Mouse (Mus musculus): ENCODE results near the gene Tek. TPM values are rescaled to one million over a fixed set of nuclear protein-coding genes. Genes with fewer than 3 reads are reported as not detected.

The Tek gene
- polyA plus RNA-seq, 1 experiment from 2014 or later, result 6.0 TPM

DNA sequence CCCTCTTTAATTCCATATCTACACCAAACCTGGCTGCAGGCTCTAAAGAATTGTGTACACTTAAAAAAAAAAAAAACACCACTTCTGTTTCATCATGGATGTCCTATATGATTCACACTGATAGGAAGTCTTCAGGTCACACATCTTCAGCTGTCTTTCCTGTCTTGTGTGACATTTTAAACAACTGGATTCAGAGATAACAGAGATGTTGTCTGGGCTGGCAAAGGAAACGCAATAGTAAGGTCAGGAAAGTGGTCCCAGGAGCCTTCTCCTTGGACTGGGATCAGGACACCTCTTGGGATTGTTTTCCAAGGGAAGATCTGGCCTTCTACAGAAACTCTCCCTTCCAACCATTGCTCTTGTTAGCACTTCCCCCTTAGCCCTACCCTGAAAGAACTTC lies 2.7 kb downstream of the Tek start:
- WGBS, result 95% methylated on average over 1 of the region's 1 CpGs
- H3K36me3 ChIP-seq (replicated peaks), result no peaks in the 10 kb centered on the region
- H3K4me1 ChIP-seq, result no peaks in the 10 kb centered on the region
- H3K4me2 ChIP-seq, result no peak overlapping the region
- H3K9me3 ChIP-seq, result no peaks in the 10 kb centered on the region
- no peaks in the 10 kb centered on the region for H3K27me3 ChIP-seq
- no peak overlapping the region for H3K4me3 ChIP-seq (replicated peaks)
- no peak for ATAC-seq (ENCODE audit: low FRiP score)
- H3K9ac ChIP-seq, result no peak overlapping the region
- H3K27ac ChIP-seq, result no peak overlapping the region

GRCm38 (mm10) chr4:94745749-94746148 lies 6.7 kb downstream of the Tek start:
- Histone ChIP-seq H3K4me3 (replicated peaks) (no peak overlapping the region), H3K27me3 (no peaks in the 10 kb centered on the region), H3K9me3 (no peaks in the 10 kb centered on the region), H3K4me1 (0 out of 2 replicates have a peak, but pooled peaks cover 2% of the 10 kb centered on the region), H3K36me3 (replicated peaks) (no peaks in the 10 kb centered on the region), H3K4me2 (no peak overlapping the region), H3K27ac (no peak overlapping the region), H3K9ac (no peak overlapping the region)
- no peak for ATAC-seq (ENCODE audit: low FRiP score)
- 83% methylated on average over 3 of the region's 3 CpGs for WGBS

- ATAC-seq (ENCODE audit: low FRiP score), result no peak
- Histone ChIP-seq H3K4me3 (replicated peaks) (no peak overlapping the region), H3K4me1 (0 out of 2 replicates have a peak, but pooled peaks cover 2% of the 10 kb centered on the region), H3K27ac (no peak overlapping the region), H3K9me3 (no peaks in the 10 kb centered on the region), H3K4me2 (no peak overlapping the region), H3K27me3 (no peaks in the 10 kb centered on the region), H3K9ac (no peak overlapping the region), H3K36me3 (replicated peaks) (no peaks in the 10 kb centered on the region)
- WGBS, result 58% methylated on average over 7 of the region's 7 CpGs
Observed at GRCm38 (mm10) chr4:94746387-94746811, 7.3 kb downstream of the Tek start.

DNA sequence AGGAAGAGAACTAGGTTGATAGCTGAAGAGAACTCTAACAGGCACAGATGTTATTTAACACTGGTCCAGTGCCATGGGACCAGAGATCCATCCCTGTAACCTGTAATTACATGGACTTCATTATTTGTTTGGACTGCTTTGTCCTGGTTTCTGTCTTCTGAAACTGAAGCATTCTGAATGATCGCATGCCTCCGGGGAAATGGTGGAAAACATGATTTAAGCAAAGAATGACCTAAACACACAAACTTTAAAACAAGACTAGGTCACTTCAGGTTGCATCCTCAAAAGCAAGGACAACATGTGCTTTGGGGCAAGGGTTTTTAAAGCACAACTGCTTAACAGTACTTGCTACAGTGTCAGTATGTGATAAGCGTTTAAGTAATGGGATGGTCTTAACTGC lies 8.2 kb downstream of the Tek start:
- H3K4me2 ChIP-seq, result no peak overlapping the region
- H3K9me3 ChIP-seq, result no peaks in the 10 kb centered on the region
- H3K4me1 ChIP-seq, result peaks cover 4% of the 10 kb centered on the region
- no peak overlapping the region for H3K9ac ChIP-seq
- H3K36me3 ChIP-seq (replicated peaks), result no peaks in the 10 kb centered on the region
- no peak for ATAC-seq (ENCODE audit: low FRiP score)
- no peak overlapping the region for H3K4me3 ChIP-seq (replicated peaks)
- no peak overlapping the region for H3K27ac ChIP-seq
- 98% methylated on average over 3 of the region's 3 CpGs for WGBS
- no peaks in the 10 kb centered on the region for H3K27me3 ChIP-seq

DNA sequence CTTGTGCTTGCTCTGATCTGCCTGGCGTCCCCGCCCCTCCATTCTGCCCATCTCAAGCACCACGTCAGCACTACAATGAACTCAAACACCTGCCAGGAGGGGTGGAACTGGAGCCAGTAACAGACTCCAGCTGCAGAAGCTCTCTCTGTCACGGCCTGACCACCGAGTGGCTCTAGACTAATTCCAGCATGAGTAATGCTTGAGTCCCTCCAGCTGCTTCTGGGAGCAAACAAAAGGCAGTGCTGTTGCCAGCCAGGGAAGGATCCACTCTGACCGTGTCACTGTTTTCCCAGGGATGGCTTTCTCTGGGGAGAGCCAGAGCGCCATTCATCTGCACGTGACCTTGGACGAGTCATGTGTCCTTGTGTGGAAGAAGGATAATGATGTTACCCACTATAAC lies 13.4 kb downstream of the Tek start:
- Histone ChIP-seq H3K9me3 (no peaks in the 10 kb centered on the region), H3K36me3 (replicated peaks) (no peaks in the 10 kb centered on the region), H3K27ac (peak overlapping the region; percentile 59; the same call in 1 of the 2 replicates), H3K4me1 (peaks cover 7% of the 10 kb centered on the region), H3K4me3 (replicated peaks) (no peak overlapping the region), H3K9ac (no peak overlapping the region), H3K27me3 (no peaks in the 10 kb centered on the region), H3K4me2 (no peak overlapping the region)
- WGBS, result 25% methylated on average over 9 of the region's 9 CpGs
- ATAC-seq (ENCODE audit: low FRiP score), result peak; percentile 83

DNA sequence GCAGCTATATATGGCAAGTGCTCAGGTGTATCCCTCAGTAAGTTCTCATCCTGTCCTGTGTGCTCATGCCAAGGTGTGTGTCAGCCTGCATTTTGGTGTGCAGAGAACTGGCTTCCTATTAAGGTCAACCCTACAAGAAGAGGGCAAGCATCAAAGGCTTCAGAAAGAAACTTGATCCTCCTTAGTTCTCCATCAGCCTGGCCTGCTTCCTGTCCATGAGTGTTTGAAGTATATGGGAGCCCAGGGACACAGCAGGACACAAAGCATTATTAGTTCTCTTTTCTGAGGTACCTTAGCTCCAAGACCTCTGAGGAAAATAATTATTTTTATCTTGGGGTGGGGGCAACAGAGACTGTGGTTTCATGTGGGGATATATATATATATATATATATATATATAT lies 26.1 kb downstream of the Tek start:
- H3K4me2 ChIP-seq, result no peak overlapping the region
- no peaks in the 10 kb centered on the region for H3K36me3 ChIP-seq (replicated peaks)
- no peak overlapping the region for H3K4me3 ChIP-seq (replicated peaks)
- H3K9me3 ChIP-seq, result no peaks in the 10 kb centered on the region
- no peak overlapping the region for H3K27ac ChIP-seq
- no peak overlapping the region for H3K9ac ChIP-seq
- no peaks in the 10 kb centered on the region for H3K27me3 ChIP-seq
- no peaks in the 10 kb centered on the region for H3K4me1 ChIP-seq
- ATAC-seq (ENCODE audit: low FRiP score), result no peak

- Histone ChIP-seq H3K27me3 (no peaks in the 10 kb centered on the region), H3K9me3 (no peaks in the 10 kb centered on the region), H3K4me3 (replicated peaks) (no peak overlapping the region), H3K4me2 (no peak overlapping the region), H3K4me1 (no peaks in the 10 kb centered on the region), H3K27ac (no peak overlapping the region), H3K36me3 (replicated peaks) (no peaks in the 10 kb centered on the region), H3K9ac (no peak overlapping the region)
- WGBS, result 86% methylated on average over 7 of the region's 7 CpGs
- no peak for ATAC-seq (ENCODE audit: low FRiP score)
Observed at GRCm38 (mm10) chr4:94766176-94766575, 27.1 kb downstream of the Tek start.

GRCm38 (mm10) chr4:94768624-94769023 lies 29.5 kb downstream of the Tek start:
- Histone ChIP-seq H3K27ac (no peak overlapping the region), H3K27me3 (no peaks in the 10 kb centered on the region), H3K4me1 (no peaks in the 10 kb centered on the region), H3K36me3 (replicated peaks) (no peaks in the 10 kb centered on the region), H3K9ac (no peak overlapping the region), H3K9me3 (no peaks in the 10 kb centered on the region), H3K4me3 (replicated peaks) (no peak overlapping the region), H3K4me2 (no peak overlapping the region)
- no peak for ATAC-seq (ENCODE audit: low FRiP score)
- WGBS, result 89% methylated on average over 3 of the region's 3 CpGs

DNA sequence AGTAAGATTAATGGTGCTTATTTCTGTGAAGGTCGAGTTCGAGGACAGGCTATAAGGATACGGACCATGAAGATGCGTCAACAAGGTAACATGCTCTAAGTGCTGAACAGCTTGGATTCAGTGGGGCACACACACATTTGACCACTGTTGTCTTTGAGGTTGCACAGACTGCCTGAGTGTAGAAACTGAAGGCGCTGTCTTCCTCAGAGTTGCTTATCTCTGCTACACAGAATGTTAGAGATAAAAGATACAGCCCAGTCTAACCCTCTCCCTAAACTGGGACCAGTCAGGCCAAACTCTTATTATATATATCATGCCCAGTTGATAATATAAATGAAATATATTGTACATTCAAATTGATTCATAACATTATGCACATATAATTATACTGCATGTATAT lies 42.0 kb downstream of the Tek start:
- Histone ChIP-seq H3K4me1 (no peaks in the 10 kb centered on the region), H3K4me3 (replicated peaks) (no peak overlapping the region), H3K36me3 (replicated peaks) (no peaks in the 10 kb centered on the region), H3K27me3 (no peaks in the 10 kb centered on the region), H3K9me3 (no peaks in the 10 kb centered on the region), H3K4me2 (no peak overlapping the region), H3K9ac (no peak overlapping the region), H3K27ac (no peak overlapping the region)
- ATAC-seq (ENCODE audit: low FRiP score), result no peak
- WGBS, result 91% methylated on average over 5 of the region's 5 CpGs

- H3K9me3 ChIP-seq, result no peaks in the 10 kb centered on the region
- H3K4me2 ChIP-seq, result no peak overlapping the region
- H3K4me1 ChIP-seq, result no peaks in the 10 kb centered on the region
- H3K27ac ChIP-seq, result no peak overlapping the region
- no peaks in the 10 kb centered on the region for H3K27me3 ChIP-seq
- H3K9ac ChIP-seq, result no peak overlapping the region
- H3K36me3 ChIP-seq (replicated peaks), result no peaks in the 10 kb centered on the region
- no peak for ATAC-seq (ENCODE audit: low FRiP score)
- no peak overlapping the region for H3K4me3 ChIP-seq (replicated peaks)
- WGBS, result 95% methylated on average over 2 of the region's 2 CpGs
Observed at GRCm38 (mm10) chr4:94785921-94786320, 46.8 kb downstream of the Tek start.

GRCm38 (mm10) chr4:94803187-94803586 lies 64.1 kb downstream of the Tek start:
- Histone ChIP-seq H3K9ac (no peak overlapping the region), H3K9me3 (no peaks in the 10 kb centered on the region), H3K27me3 (no peaks in the 10 kb centered on the region), H3K27ac (no peak overlapping the region), H3K4me1 (no peaks in the 10 kb centered on the region), H3K4me3 (replicated peaks) (no peak overlapping the region), H3K36me3 (replicated peaks) (no peaks in the 10 kb centered on the region), H3K4me2 (no peak overlapping the region)
- ATAC-seq (ENCODE audit: low FRiP score), result no peak
- 61% methylated on average over 1 of the region's 1 CpGs for WGBS

DNA sequence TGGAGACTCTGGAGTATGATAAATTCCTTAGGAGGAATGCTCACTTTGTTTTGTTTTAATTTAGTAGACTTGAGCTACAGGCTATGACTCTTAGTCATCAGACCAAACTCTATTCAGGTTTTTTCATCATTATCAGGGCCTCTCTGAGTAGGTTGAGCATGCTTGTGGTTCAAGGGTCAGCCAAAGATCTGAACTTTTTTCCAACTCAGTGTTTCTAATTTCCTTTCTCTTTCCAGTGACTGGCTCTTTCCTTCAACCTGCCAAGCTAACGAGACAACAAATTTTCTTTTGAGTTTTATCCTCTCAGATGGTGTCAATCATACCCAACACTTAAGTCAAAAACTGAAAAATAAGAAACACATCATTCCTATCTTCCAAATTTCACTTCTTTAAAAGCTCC lies 71.5 kb downstream of the Tek start:
- no peaks in the 10 kb centered on the region for H3K9me3 ChIP-seq
- H3K4me1 ChIP-seq, result no peaks in the 10 kb centered on the region
- H3K4me2 ChIP-seq, result no peak overlapping the region
- H3K4me3 ChIP-seq (replicated peaks), result no peak overlapping the region
- no peaks in the 10 kb centered on the region for H3K36me3 ChIP-seq (replicated peaks)
- ATAC-seq (ENCODE audit: low FRiP score), result no peak
- WGBS, result 62% methylated on average over 1 of the region's 1 CpGs
- H3K27me3 ChIP-seq, result no peaks in the 10 kb centered on the region
- H3K9ac ChIP-seq, result no peak overlapping the region
- no peak overlapping the region for H3K27ac ChIP-seq

DNA sequence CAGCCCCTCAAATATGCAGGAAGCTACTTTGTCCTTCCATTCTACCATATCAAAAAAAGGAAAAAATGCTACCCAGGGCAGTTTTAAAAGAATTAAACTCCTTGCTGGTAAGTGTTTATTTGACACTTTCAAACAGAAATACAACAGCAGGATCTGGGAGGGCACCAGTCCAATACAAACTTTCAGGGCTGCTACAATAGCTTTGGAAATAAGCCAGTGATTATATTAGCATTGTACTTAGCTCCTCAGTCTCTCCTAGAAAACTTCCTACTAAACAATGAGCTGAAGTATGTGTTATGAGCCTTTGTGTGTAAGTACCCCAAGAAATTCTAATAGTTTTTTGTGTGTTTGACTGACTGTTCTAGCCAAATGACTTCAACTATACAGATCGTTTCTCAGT lies 87.8 kb downstream of the Tek start:
- Histone ChIP-seq H3K4me2 (no peak overlapping the region), H3K36me3 (replicated peaks) (no peaks in the 10 kb centered on the region), H3K27ac (no peak overlapping the region), H3K9ac (no peak overlapping the region), H3K4me3 (replicated peaks) (no peak overlapping the region), H3K27me3 (no peaks in the 10 kb centered on the region), H3K4me1 (no peaks in the 10 kb centered on the region), H3K9me3 (peaks cover 5% of the 10 kb centered on the region; the same call in 1 of the 2 replicates)
- ATAC-seq (ENCODE audit: low FRiP score), result no peak
- 74% methylated on average over 1 of the region's 1 CpGs for WGBS

- Histone ChIP-seq H3K36me3 (replicated peaks) (no peaks in the 10 kb centered on the region), H3K9me3 (peaks cover 5% of the 10 kb centered on the region; the same call in 1 of the 2 replicates), H3K9ac (no peak overlapping the region), H3K4me2 (no peak overlapping the region), H3K4me1 (no peaks in the 10 kb centered on the region), H3K27me3 (no peaks in the 10 kb centered on the region), H3K4me3 (replicated peaks) (no peak overlapping the region), H3K27ac (no peak overlapping the region)
- no peak for ATAC-seq (ENCODE audit: low FRiP score)
- 27% methylated on average over 5 of the region's 5 CpGs for WGBS
Observed at GRCm38 (mm10) chr4:94827429-94827828, 88.3 kb downstream of the Tek start.
